21 mouse cellular contexts compared by ENCODE assay signal in genomic region chr17:50151208-50151723, GRCm38 (mm10). TPM values are rescaled to one million over a fixed set of nuclear protein-coding genes. Genes with fewer than 3 reads are reported as not detected.
DNase-seq lines count a peak whose midpoint lies in the region; ATAC-seq and TF ChIP-seq lines count a peak whose summit lies in the region.
"Had no signal": no experiment of that assay in that cellular context is flagged by ENCODE, and none has a peak within 500 bp of the region (broad histone marks: within the 10 kb centered on the region; RNA-seq: fewer than 3 reads in every experiment).

No protein-coding gene starts in this region.

- no peak overlapping the region for H3K4me2 ChIP-seq in forebrain, embryonic 12.5 days
- H3K4me2 ChIP-seq in forebrain, embryonic 11.5 days (ENCODE audit: low read depth, low read length, severe bottlenecking): no peak overlapping the region
- H3K4me2 ChIP-seq in forebrain, embryonic 15.5 days (replicated peaks): no peak overlapping the region
- H3K4me2 ChIP-seq in neural tube, embryonic 14.5 days (ENCODE audit: low read depth, low read length): no peak overlapping the region
- H3K4me2 ChIP-seq: embryonic facial prominence, embryonic 13.5 days; heart, embryonic 11.5 days; limb, embryonic 15.5 days; liver, embryonic 15.5 days; midbrain, embryonic 12.5 days had no signal

- H3K9ac ChIP-seq in forebrain, embryonic 12.5 days: no peak overlapping the region
- H3K9ac ChIP-seq in forebrain, embryonic 11.5 days (ENCODE audit: low read length): no peak overlapping the region
- H3K9ac ChIP-seq in forebrain, embryonic 15.5 days (replicated peaks): no peak overlapping the region
- H3K9ac ChIP-seq in neural tube, embryonic 14.5 days (replicated peaks; ENCODE audit: low read depth, low read length): no peak overlapping the region
- H3K9ac ChIP-seq: embryonic facial prominence, embryonic 13.5 days; limb, embryonic 15.5 days; liver, embryonic 15.5 days; midbrain, embryonic 12.5 days had no signal

- H3K27me3 ChIP-seq in forebrain, embryonic 12.5 days: no peaks in the 10 kb centered on the region
- no peaks in the 10 kb centered on the region for H3K27me3 ChIP-seq in forebrain, embryonic 11.5 days (ENCODE audit: control insufficient read depth, insufficient read depth, low read length)
- no peaks in the 10 kb centered on the region for H3K27me3 ChIP-seq in forebrain, embryonic 15.5 days
- no peaks in the 10 kb centered on the region for H3K27me3 ChIP-seq in neural tube, embryonic 14.5 days (ENCODE audit: control insufficient read depth, insufficient read depth, low read length)
- H3K27me3 ChIP-seq: embryonic facial prominence, embryonic 13.5 days; limb, embryonic 15.5 days; liver, embryonic 15.5 days; midbrain, embryonic 12.5 days; Patski had no signal

- ATAC-seq in forebrain, embryonic 12.5 days (ENCODE audit: low FRiP score): peak; percentile 53; the same call in 1 of the 2 replicates
- ATAC-seq in forebrain, embryonic 11.5 days (replicated peaks; ENCODE audit: low FRiP score): no peak
- ATAC-seq in forebrain, embryonic 15.5 days (replicated peaks): no peak
- no peak for ATAC-seq in neural tube, embryonic 14.5 days (ENCODE audit: low read depth)
- ATAC-seq: activated CD4-positive, CD25-positive, alpha-beta regulatory T cell, adult 4 months; CD4-positive, CD25-positive, alpha-beta regulatory T cell, adult 4 months; intestine, embryonic 16.5 days; Patski had no signal

- no peaks in the 10 kb centered on the region for H3K9me3 ChIP-seq in forebrain, embryonic 12.5 days
- H3K9me3 ChIP-seq in forebrain, embryonic 11.5 days (ENCODE audit: control insufficient read depth, low read length): no peaks in the 10 kb centered on the region
- no peaks in the 10 kb centered on the region for H3K9me3 ChIP-seq in forebrain, embryonic 15.5 days
- no peaks in the 10 kb centered on the region for H3K9me3 ChIP-seq in neural tube, embryonic 14.5 days (ENCODE audit: control insufficient read depth, low read length)
- H3K9me3 ChIP-seq: embryonic facial prominence, embryonic 13.5 days; limb, embryonic 15.5 days; liver, embryonic 15.5 days; midbrain, embryonic 12.5 days had no signal

- no peak for DNase-seq in forebrain, embryonic 11.5 days (ENCODE audit: low spot score)
- DNase-seq in layer of hippocampus, adult 2 months (ENCODE audit: low spot score in 2 of 2): no peak
- DNase-seq in layer of hippocampus, postnatal 14 days (ENCODE audit: low spot score in 2 of 2): no peak
- DNase-seq in urinary bladder, postnatal 36 days (ENCODE audit: low spot score in 2 of 2): no peak
- DNase-seq in kidney, adult 9 months: no peak
- DNase-seq: adrenal gland, postnatal 10 days; cerebellum, adult 9-10 months; thymus, postnatal 4 days had no signal

- H3K36me3 ChIP-seq in forebrain, embryonic 12.5 days (replicated peaks): no peaks in the 10 kb centered on the region
- no peaks in the 10 kb centered on the region for H3K36me3 ChIP-seq in forebrain, embryonic 11.5 days (ENCODE audit: control insufficient read depth, insufficient read depth, low read length)
- H3K36me3 ChIP-seq in forebrain, embryonic 15.5 days: no peaks in the 10 kb centered on the region
- H3K36me3 ChIP-seq in neural tube, embryonic 14.5 days (ENCODE audit: control insufficient read depth, insufficient read depth, low read length): no peaks in the 10 kb centered on the region
- H3K36me3 ChIP-seq: limb, embryonic 15.5 days; liver, embryonic 15.5 days; midbrain, embryonic 12.5 days had no signal

- peaks cover 19% of the 10 kb centered on the region for H3K4me1 ChIP-seq in forebrain, embryonic 12.5 days
- 0 out of 2 replicates have a peak, but pooled peaks cover 2% of the 10 kb centered on the region for H3K4me1 ChIP-seq in forebrain, embryonic 11.5 days (replicated peaks; ENCODE audit: control insufficient read depth, insufficient read depth, low read length)
- H3K4me1 ChIP-seq in forebrain, embryonic 15.5 days: peaks cover 21% of the 10 kb centered on the region
- peaks cover 20% of the 10 kb centered on the region for H3K4me1 ChIP-seq in neural tube, embryonic 14.5 days (ENCODE audit: control insufficient read depth, insufficient read depth, low read length)
- H3K4me1 ChIP-seq: liver, embryonic 15.5 days had no signal

- no peak overlapping the region for H3K4me3 ChIP-seq in forebrain, embryonic 12.5 days (replicated peaks)
- no peak overlapping the region for H3K4me3 ChIP-seq in forebrain, embryonic 11.5 days (ENCODE audit: low read depth, low read length)
- H3K4me3 ChIP-seq in layer of hippocampus, adult 2 months: no peak overlapping the region
- no peak overlapping the region for H3K4me3 ChIP-seq in forebrain, embryonic 15.5 days
- no peak overlapping the region for H3K4me3 ChIP-seq in neural tube, embryonic 14.5 days (ENCODE audit: low read depth, low read length)
- H3K4me3 ChIP-seq: embryonic facial prominence, embryonic 13.5 days; limb, embryonic 15.5 days; liver, embryonic 15.5 days; midbrain, embryonic 12.5 days had no signal

- no peak for TF ChIP-seq CTCF in layer of hippocampus, adult 2 months (conservative IDR thresholded peaks at IDR 0.05)

- WGBS in forebrain, embryonic 12.5 days: 56% methylated on average over 7 of the region's 7 CpGs
- 48% methylated on average over 7 of the region's 7 CpGs for WGBS in forebrain, embryonic 11.5 days
- WGBS in forebrain, embryonic 15.5 days: 55% methylated on average over 7 of the region's 7 CpGs
- 78% methylated on average over 7 of the region's 7 CpGs for WGBS in neural tube, embryonic 14.5 days

- peak overlapping the region; percentile 68 for H3K27ac ChIP-seq in forebrain, embryonic 12.5 days
- no peak overlapping the region for H3K27ac ChIP-seq in forebrain, embryonic 11.5 days (ENCODE audit: low read depth, low read length)
- peak overlapping the region; percentile 80; the same call in 1 of the 2 replicates for H3K27ac ChIP-seq in layer of hippocampus, adult 2 months
- peak overlapping the region; percentile 71 for H3K27ac ChIP-seq in forebrain, embryonic 15.5 days (replicated peaks)
- H3K27ac ChIP-seq in neural tube, embryonic 14.5 days (ENCODE audit: low read depth, low read length): peak overlapping the region; percentile 78; the same call in 1 of the 2 replicates
- H3K27ac ChIP-seq: embryonic facial prominence, embryonic 13.5 days; kidney, postnatal 0 days; limb, embryonic 15.5 days; liver, embryonic 15.5 days had no signal

RNA-seq across cellular contexts. Expression of gene Rftn1, which starts 39.2 kb away (rescaled TPM):
- polyA plus RNA-seq in forebrain, embryonic 12.5 days (2016; fragmentation: Nextera tagmentation; extraction: Ambion mirVana): 13.4 and 15.4 TPM in 2 replicates
- 11.6 and 12.9 TPM in 2 replicates for polyA plus RNA-seq in forebrain, embryonic 11.5 days (2014; fragmentation: Nextera tagmentation; extraction: Ambion mirVana)
- total RNA-seq in layer of hippocampus, adult 2 months (2021): 10 to 100 TPM; 14.3 to 16.5 TPM
- 10 to 100 TPM; 12.8 to 14.5 TPM for total RNA-seq in layer of hippocampus, postnatal 14 days (2021)
- polyA plus RNA-seq in forebrain, embryonic 15.5 days (2015; fragmentation: Nextera tagmentation; extraction: Ambion mirVana): 21.9 and 23.6 TPM in 2 replicates
- polyA plus RNA-seq in neural tube, embryonic 14.5 days (2014; fragmentation: Nextera tagmentation; extraction: Ambion mirVana): 20.0 and 20.4 TPM in 2 replicates
